Mouse (Mus musculus) embryonic facial prominence, embryonic 12.5 days (tissue): Measurements from ENCODE around the gene Brcc3. TPM values are rescaled to one million over a fixed set of nuclear protein-coding genes. Genes with fewer than 3 reads are reported as not detected.
A peak's percentile ranks its signal among the peaks of the same experiment; 100 is the strongest.
"Not testable (repeated sequence)": the region's sequence is repeated elsewhere in the genome, so short reads cannot be mapped to it uniquely, and the experiment has no call there.

Source experiments
- ATAC-seq: fragments of 200-750 bp; cut with Nextera tagmentation; 2 replicates; pipeline ENCODE4 v1.8.0; 2017; ENCODE audit not compliant: insufficient number of reproducible peaks, insufficient read depth, low FRiP score, low TSS enrichment
- H3K27ac ChIP-seq: fragments of 300-500 bp; sonication (generic); 2 replicates; pipeline ENCODE4 v1.5.1; 2016; ENCODE audit warnings: mild to moderate bottlenecking
- H3K27me3 ChIP-seq: fragments of 300-500 bp; sonication (generic); 2 replicates; pipeline ENCODE4 v1.6.1; 2016; ENCODE audit warnings: mild to moderate bottlenecking, moderate library complexity
- H3K36me3 ChIP-seq: fragments of 300-500 bp; sonication (generic); 2 replicates; pipeline ENCODE4 v1.6.1; 2016; ENCODE audit warnings: mild to moderate bottlenecking
- H3K4me1 ChIP-seq: fragments of 300-500 bp; sonication (generic); 2 replicates; pipeline ENCODE4 v1.6.1; 2016
- H3K4me2 ChIP-seq: fragments of 300-500 bp; sonication (generic); replicated peaks from 2 replicates; pipeline ENCODE4 v1.6.1; 2016; ENCODE audit warnings: mild to moderate bottlenecking, moderate library complexity
- H3K4me3 ChIP-seq: fragments of 300-500 bp; sonication (generic); 2 replicates; pipeline ENCODE4 v1.5.1; 2016; ENCODE audit warnings: mild to moderate bottlenecking
- H3K9ac ChIP-seq: fragments of 300-500 bp; sonication (generic); 2 replicates; pipeline ENCODE4 v1.6.1; 2016; ENCODE audit warnings: mild to moderate bottlenecking, moderate library complexity
- H3K9me3 ChIP-seq: fragments of 300-500 bp; sonication (generic); 2 replicates; pipeline ENCODE4 v1.6.1; 2016; ENCODE audit warnings: mild to moderate bottlenecking, moderate library complexity
- WGBS: fragments of 180-500 bp; shearing (Covaris S2); methylation state at CpG from one replicate; pipeline ENCODE4 v1.1.7; 2016; 5-methylcytosine and 5-hydroxymethylcytosine counted together
- polyA plus RNA-seq: library from polyadenylated mRNA; unstranded; fragments of >200 nt; fragmentation: Nextera tagmentation; extraction: Ambion mirVana; gene quantifications from 2 replicates; pipeline ENCODE4 v1.2.1, GENCODE M21; 2016

The Brcc3 gene
- polyA plus RNA-seq, 1 experiment from 2014 or later, result 62.4 TPM

DNA sequence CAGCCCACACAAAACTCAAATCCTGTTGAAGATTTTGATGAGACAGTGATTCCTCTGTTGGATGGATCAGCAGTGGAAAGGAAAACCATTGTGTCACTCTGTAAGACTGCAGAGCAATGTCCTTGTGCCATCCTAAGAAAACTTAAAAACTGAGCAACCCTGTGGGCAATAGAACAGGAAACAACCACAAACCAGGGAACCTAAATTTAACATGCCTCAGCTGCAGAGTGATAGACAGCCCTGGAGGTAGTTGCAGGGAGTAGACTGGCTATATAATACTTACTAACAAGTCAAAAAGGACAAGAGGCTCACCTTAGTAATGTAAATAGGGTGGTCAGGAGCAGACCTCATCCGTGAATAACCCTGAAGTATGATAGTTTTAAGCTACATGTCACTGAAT, 38.2 kb downstream of the Brcc3 start:
- Histone ChIP-seq H3K4me3 (no peak overlapping the region), H3K27me3 (no peaks in the 10 kb centered on the region), H3K4me1 (no peaks in the 10 kb centered on the region), H3K36me3 (peaks cover 19% of the 10 kb centered on the region), H3K9ac (no peak overlapping the region), H3K4me2 (no peak overlapping the region), H3K9me3 (no peaks in the 10 kb centered on the region), H3K27ac (no peak overlapping the region)
- ATAC-seq, result no peak
- WGBS, result 89% methylated on average over 1 of the region's 1 CpGs

DNA sequence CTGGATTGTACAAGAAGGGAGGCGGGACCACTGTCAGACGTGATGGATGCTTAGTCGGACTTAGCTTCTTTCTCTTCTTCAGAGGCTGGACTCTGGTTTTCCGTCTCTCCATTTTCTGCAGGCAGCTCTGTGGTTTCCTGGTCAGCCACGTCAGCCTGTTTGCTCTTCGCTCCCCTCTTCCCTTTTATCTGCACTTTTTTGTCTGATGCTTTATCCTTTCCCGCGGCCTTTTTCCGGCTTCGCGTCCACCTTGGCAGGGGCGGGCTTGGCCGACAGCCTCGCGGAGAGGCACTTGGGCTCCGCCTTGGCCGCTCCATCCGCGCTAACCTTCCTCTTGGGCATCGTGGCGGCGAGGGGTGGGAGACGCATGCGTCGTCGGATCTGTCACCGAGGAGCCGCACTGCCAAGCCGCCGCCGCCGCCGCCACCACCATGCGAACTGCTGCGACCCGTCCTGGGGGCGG, 58.8 kb downstream of the Brcc3 start:
- not testable (repeated sequence) for H3K9me3 ChIP-seq, H3K4me1 ChIP-seq, H3K27me3 ChIP-seq, H3K27ac ChIP-seq, H3K36me3 ChIP-seq, H3K9ac ChIP-seq
- 21% methylated on average over 37 of the region's 37 CpGs for WGBS
- H3K4me3 ChIP-seq, result peak overlapping the region; percentile 32
- ATAC-seq, result 0 out of 2 replicates have a peak, but pooled peaks have one; percentile 41
- H3K4me2 ChIP-seq, result peak overlapping the region; percentile 46

DNA sequence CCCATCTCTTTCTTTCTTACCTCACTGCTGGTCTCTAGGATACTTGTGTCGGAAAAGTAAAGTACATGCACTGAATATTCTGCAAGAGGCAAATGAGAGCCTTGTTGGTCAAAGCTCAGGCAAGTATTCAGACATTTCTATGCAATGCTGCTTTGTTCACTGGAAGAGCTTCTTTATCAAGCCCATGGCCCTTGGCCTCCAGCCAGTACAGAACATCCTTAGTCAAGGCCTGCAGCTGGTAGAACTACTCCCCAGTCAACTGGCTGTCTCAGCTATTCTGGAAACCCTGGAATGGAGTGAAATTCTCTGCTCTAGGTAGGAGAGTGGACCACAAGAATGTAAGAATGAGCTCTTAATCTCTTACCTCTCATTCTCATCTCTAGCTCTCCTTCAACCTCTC, 73.5 kb downstream of the Brcc3 start:
- 83% methylated on average over 1 of the region's 1 CpGs for WGBS
- H3K4me3 ChIP-seq, result no peak overlapping the region
- no peaks in the 10 kb centered on the region for H3K27me3 ChIP-seq
- H3K4me2 ChIP-seq, result no peak overlapping the region
- no peaks in the 10 kb centered on the region for H3K36me3 ChIP-seq
- H3K9me3 ChIP-seq, result no peaks in the 10 kb centered on the region
- H3K4me1 ChIP-seq, result no peaks in the 10 kb centered on the region
- H3K27ac ChIP-seq, result no peak overlapping the region
- H3K9ac ChIP-seq, result no peak overlapping the region
- ATAC-seq, result no peak

Other genes starting within 250 kb of the Brcc3 start
- gene Fundc2, start 34.2 kb upstream of the Brcc3 start, polyA plus RNA-seq, result 49.5 and 56.5 TPM in 2 replicates
- 2.0 and 2.2 TPM in 2 replicates for gene F8, start 34.0 kb upstream of the Brcc3 start, polyA plus RNA-seq
- 26.9 and 27.2 TPM in 2 replicates for gene Cmc4, start within 50 bp of the Brcc3 start, polyA plus RNA-seq
- 13.8 and 14.3 TPM in 2 replicates for gene Mtcp1, start within 50 bp of the Brcc3 start, polyA plus RNA-seq
- 153 and 155 TPM in 2 replicates for gene Vbp1, start 97.7 kb downstream of the Brcc3 start, polyA plus RNA-seq
- gene Rab39b, start 161.6 kb downstream of the Brcc3 start, polyA plus RNA-seq, result 6.6 and 6.9 TPM in 2 replicates